9 mouse cellular contexts compared by ENCODE assay signal in genomic region chr15:82040650-82041049, GRCm38 (mm10). TPM values are rescaled to one million over a fixed set of nuclear protein-coding genes. Genes with fewer than 3 reads are reported as not detected.
DNase-seq lines count a peak whose midpoint lies in the region; ATAC-seq lines count a peak whose summit lies in the region.
"Had no signal": no experiment of that assay in that cellular context is flagged by ENCODE, and none has a peak within 500 bp of the region (broad histone marks: within the 10 kb centered on the region; RNA-seq: fewer than 3 reads in every experiment).

No protein-coding gene starts in this region.

- H3K27ac ChIP-seq in hindbrain, embryonic 10.5 days, result no peak overlapping the region
- H3K27ac ChIP-seq in hindbrain, embryonic 13.5 days, result no peak overlapping the region
- H3K27ac ChIP-seq in embryonic facial prominence, embryonic 14.5 days (replicated peaks; ENCODE audit: low read depth, low read length), result no peak overlapping the region
- no peak overlapping the region for H3K27ac ChIP-seq in midbrain, embryonic 14.5 days (replicated peaks; ENCODE audit: low read depth, low read length)

- no peaks in the 10 kb centered on the region for H3K9me3 ChIP-seq in hindbrain, embryonic 10.5 days
- H3K9me3 ChIP-seq in hindbrain, embryonic 13.5 days, result no peaks in the 10 kb centered on the region
- no peaks in the 10 kb centered on the region for H3K9me3 ChIP-seq in embryonic facial prominence, embryonic 14.5 days (ENCODE audit: control insufficient read depth, low read length)
- H3K9me3 ChIP-seq in midbrain, embryonic 14.5 days (ENCODE audit: control insufficient read depth, low read length), result no peaks in the 10 kb centered on the region

- H3K27me3 ChIP-seq in hindbrain, embryonic 10.5 days (ENCODE audit: insufficient read depth, poor library complexity, severe bottlenecking), result no peaks in the 10 kb centered on the region
- H3K27me3 ChIP-seq in hindbrain, embryonic 13.5 days, result no peaks in the 10 kb centered on the region
- H3K27me3 ChIP-seq in embryonic facial prominence, embryonic 14.5 days (replicated peaks; ENCODE audit: control insufficient read depth, insufficient read depth, low read length), result no peaks in the 10 kb centered on the region
- H3K27me3 ChIP-seq in midbrain, embryonic 14.5 days (ENCODE audit: control insufficient read depth, insufficient read depth, low read length), result no peaks in the 10 kb centered on the region

- H3K36me3 ChIP-seq in hindbrain, embryonic 10.5 days, result peaks cover 78% of the 10 kb centered on the region
- H3K36me3 ChIP-seq in hindbrain, embryonic 13.5 days, result peaks cover 64% of the 10 kb centered on the region
- H3K36me3 ChIP-seq in embryonic facial prominence, embryonic 14.5 days (ENCODE audit: control insufficient read depth, insufficient read depth, low read length), result peaks cover 68% of the 10 kb centered on the region
- H3K36me3 ChIP-seq in midbrain, embryonic 14.5 days (ENCODE audit: control insufficient read depth, insufficient read depth, low read length), result peaks cover 64% of the 10 kb centered on the region

- H3K9ac ChIP-seq in hindbrain, embryonic 13.5 days, result no peak overlapping the region
- no peak overlapping the region for H3K9ac ChIP-seq in embryonic facial prominence, embryonic 14.5 days (ENCODE audit: low read depth, low read length)
- no peak overlapping the region for H3K9ac ChIP-seq in midbrain, embryonic 14.5 days (replicated peaks; ENCODE audit: low read length)

- ATAC-seq in hindbrain, embryonic 13.5 days (ENCODE audit: low FRiP score), result no peak
- no peak for ATAC-seq in embryonic facial prominence, embryonic 14.5 days (ENCODE audit: low read depth)
- ATAC-seq in midbrain, embryonic 14.5 days (ENCODE audit: low FRiP score, low TSS enrichment), result no peak

- no peak overlapping the region for H3K4me3 ChIP-seq in hindbrain, embryonic 10.5 days
- no peak overlapping the region for H3K4me3 ChIP-seq in hindbrain, embryonic 13.5 days
- no peak overlapping the region for H3K4me3 ChIP-seq in embryonic facial prominence, embryonic 14.5 days (ENCODE audit: low read depth, low read length)
- no peak overlapping the region for H3K4me3 ChIP-seq in midbrain, embryonic 14.5 days (replicated peaks; ENCODE audit: low read depth, low read length)
- H3K4me3 ChIP-seq: erythroblast, embryonic 14.5 days had no signal

- peaks cover 3% of the 10 kb centered on the region for H3K4me1 ChIP-seq in hindbrain, embryonic 10.5 days (replicated peaks)
- H3K4me1 ChIP-seq in hindbrain, embryonic 13.5 days (replicated peaks), result peaks cover 11% of the 10 kb centered on the region
- H3K4me1 ChIP-seq in embryonic facial prominence, embryonic 14.5 days (ENCODE audit: control insufficient read depth, insufficient read depth, low read length), result no peaks in the 10 kb centered on the region
- 0 out of 2 replicates have a peak, but pooled peaks cover 3% of the 10 kb centered on the region for H3K4me1 ChIP-seq in midbrain, embryonic 14.5 days (ENCODE audit: control insufficient read depth, insufficient read depth, low read length)

- DNase-seq in hindbrain, embryonic 10.5 days (ENCODE audit: low spot score), result peak; percentile 30
- peak; percentile 81 for DNase-seq in CD4-positive, CD25-positive, alpha-beta regulatory T cell, adult 2 months (ENCODE audit: low read depth, low spot score)
- DNase-seq in ZHBTc4 (ENCODE audit: low read depth, low spot score), result peak; percentile 77
- peak; percentile 60 for DNase-seq in embryonic facial prominence, embryonic 14.5 days (ENCODE audit: low spot score)
- peak; percentile 55 to 70 for DNase-seq in kidney, postnatal 4 days
- DNase-seq in midbrain, embryonic 14.5 days, result peak; percentile 80
- DNase-seq in testis, postnatal 10 days (ENCODE audit: low spot score), result no peak

- no peak overlapping the region for H3K4me2 ChIP-seq in hindbrain, embryonic 13.5 days
- H3K4me2 ChIP-seq in embryonic facial prominence, embryonic 14.5 days (ENCODE audit: low read depth, low read length), result no peak overlapping the region
- H3K4me2 ChIP-seq in midbrain, embryonic 14.5 days (ENCODE audit: low read length), result no peak overlapping the region

- 99% methylated on average over 1 of the region's 1 CpGs for WGBS in hindbrain, embryonic 10.5 days
- WGBS in hindbrain, embryonic 13.5 days, result 98% methylated on average over 1 of the region's 1 CpGs
- 97% methylated on average over 1 of the region's 1 CpGs for WGBS in embryonic facial prominence, embryonic 14.5 days
- WGBS in midbrain, embryonic 14.5 days, result 95% methylated on average over 1 of the region's 1 CpGs

RNA-seq across cellular contexts. Expression of gene Snu13, which starts 6.7 kb away (rescaled TPM):
- 276 and 351 TPM in 2 replicates for polyA plus RNA-seq in hindbrain, embryonic 10.5 days (2016; fragmentation: Nextera tagmentation; extraction: Ambion mirVana)
- polyA plus RNA-seq in hindbrain, embryonic 13.5 days (2015; fragmentation: Nextera tagmentation; extraction: Ambion mirVana), result 225 and 241 TPM in 2 replicates
- 262 and 292 TPM in 2 replicates for polyA plus RNA-seq in embryonic facial prominence, embryonic 14.5 days (2014; fragmentation: Nextera tagmentation; extraction: Ambion mirVana)
- polyA plus RNA-seq in midbrain, embryonic 14.5 days (2014; fragmentation: Nextera tagmentation; extraction: Ambion mirVana), result 243 and 254 TPM in 2 replicates

RNA-seq across cellular contexts. Expression of gene Desi1, which starts 7.0 kb away (rescaled TPM):
- 36.4 and 39.7 TPM in 2 replicates for polyA plus RNA-seq in hindbrain, embryonic 10.5 days (2016; fragmentation: Nextera tagmentation; extraction: Ambion mirVana)
- polyA plus RNA-seq in hindbrain, embryonic 13.5 days (2015; fragmentation: Nextera tagmentation; extraction: Ambion mirVana), result 42.2 and 45.1 TPM in 2 replicates
- polyA plus RNA-seq in embryonic facial prominence, embryonic 14.5 days (2014; fragmentation: Nextera tagmentation; extraction: Ambion mirVana), result 27.2 and 27.7 TPM in 2 replicates
- polyA plus RNA-seq in midbrain, embryonic 14.5 days (2014; fragmentation: Nextera tagmentation; extraction: Ambion mirVana), result 39.7 and 51.0 TPM in 2 replicates

RNA-seq across cellular contexts. Expression of gene 4930407I10Rik, which starts 18.3 kb away (rescaled TPM):
- not detected in 2 replicates for polyA plus RNA-seq in hindbrain, embryonic 10.5 days (2016; fragmentation: Nextera tagmentation; extraction: Ambion mirVana)
- not detected in 2 replicates for polyA plus RNA-seq in hindbrain, embryonic 13.5 days (2015; fragmentation: Nextera tagmentation; extraction: Ambion mirVana)
- polyA plus RNA-seq in embryonic facial prominence, embryonic 14.5 days (2014; fragmentation: Nextera tagmentation; extraction: Ambion mirVana), result not detected in 2 replicates
- 0.04 TPM in 1 of 2 replicates, not detected in the other for polyA plus RNA-seq in midbrain, embryonic 14.5 days (2014; fragmentation: Nextera tagmentation; extraction: Ambion mirVana)
- polyA plus RNA-seq: erythroblast, embryonic 14.5 days had no signal

RNA-seq across cellular contexts. Expression of gene Mei1, which starts 29.1 kb away (rescaled TPM):
- polyA plus RNA-seq in hindbrain, embryonic 10.5 days (2016; fragmentation: Nextera tagmentation; extraction: Ambion mirVana), result 0.06 TPM in 1 of 2 replicates, not detected in the other
- 0.05 TPM in 1 of 2 replicates, not detected in the other for polyA plus RNA-seq in hindbrain, embryonic 13.5 days (2015; fragmentation: Nextera tagmentation; extraction: Ambion mirVana)
- 0.14 TPM in 1 of 2 replicates, not detected in the other for polyA plus RNA-seq in embryonic facial prominence, embryonic 14.5 days (2014; fragmentation: Nextera tagmentation; extraction: Ambion mirVana)
- polyA plus RNA-seq in midbrain, embryonic 14.5 days (2014; fragmentation: Nextera tagmentation; extraction: Ambion mirVana), result 0.07 TPM in 1 of 2 replicates, not detected in the other
- polyA plus RNA-seq: erythroblast, embryonic 14.5 days had no signal

RNA-seq across cellular contexts. Expression of gene Xrcc6, which starts 53.0 kb away (rescaled TPM):
- polyA plus RNA-seq in hindbrain, embryonic 10.5 days (2016; fragmentation: Nextera tagmentation; extraction: Ambion mirVana), result 62.1 and 75.1 TPM in 2 replicates
- polyA plus RNA-seq in hindbrain, embryonic 13.5 days (2015; fragmentation: Nextera tagmentation; extraction: Ambion mirVana), result 43.4 and 44.9 TPM in 2 replicates
- polyA plus RNA-seq in embryonic facial prominence, embryonic 14.5 days (2014; fragmentation: Nextera tagmentation; extraction: Ambion mirVana), result 68.4 and 68.8 TPM in 2 replicates
- 28.3 and 36.9 TPM in 2 replicates for polyA plus RNA-seq in midbrain, embryonic 14.5 days (2014; fragmentation: Nextera tagmentation; extraction: Ambion mirVana)
